Mouse (Mus musculus): ENCODE results near the gene Olfr656.

DNA sequence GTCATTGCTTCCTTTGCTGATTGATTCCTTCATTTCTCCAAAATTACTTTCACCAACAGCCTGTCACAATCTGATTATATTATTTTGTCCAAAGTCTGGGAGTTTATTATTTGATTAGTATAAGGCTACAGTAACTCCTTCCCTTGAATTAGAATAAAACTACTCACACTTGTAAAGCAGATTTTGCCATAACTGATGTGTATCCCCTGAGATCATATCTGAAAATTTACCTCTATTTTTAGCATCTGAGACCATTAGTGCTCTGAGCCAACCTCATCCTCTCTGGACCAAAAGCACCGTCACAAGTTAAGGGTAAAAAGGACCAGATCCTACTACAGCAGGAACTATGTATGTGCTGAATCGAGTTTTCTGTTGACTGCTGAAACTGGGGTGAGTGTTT is 36.7 kb upstream of the Olfr656 start, which contains the start of gene Olfr653:
- no peak for TF ChIP-seq CTCF (IDR thresholded peaks at IDR 0.05; ENCODE audit: low read depth, low read length)
- no peak for TF ChIP-seq POLR2A (IDR thresholded peaks at IDR 0.05; ENCODE audit: borderline replicate concordance, low read depth, low read length)

Measured in bone marrow macrophage, adult 2 months (primary cell).